Mouse (Mus musculus): ENCODE results near the gene Ubr4. TPM values are rescaled to one million over a fixed set of nuclear protein-coding genes. Genes with fewer than 3 reads are reported as not detected.

Ubr4 gene
- polyA plus RNA-seq, 1 experiment: 129 TPM

DNA sequence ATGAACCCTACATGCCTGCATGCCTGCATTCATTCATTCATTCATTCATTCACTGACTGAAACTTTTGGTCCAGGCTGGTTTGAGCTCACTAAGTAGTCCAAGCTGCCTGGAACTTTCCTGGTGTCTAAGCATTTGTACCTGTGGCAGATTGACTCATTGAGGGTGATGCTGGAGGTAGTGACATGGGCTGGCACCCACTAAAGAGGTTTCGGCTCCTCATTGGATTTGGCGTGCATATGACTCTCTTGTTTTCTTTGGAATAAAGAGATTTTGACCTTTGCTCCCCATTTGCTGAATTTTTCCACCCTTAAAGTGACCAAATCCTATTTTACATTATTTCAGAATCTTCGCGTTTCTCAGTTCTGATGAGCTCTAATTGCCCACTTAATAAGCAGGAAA is 37.1 kb downstream of the Ubr4 start:
- Histone ChIP-seq H3K4me3 (ENCODE audit: insufficient read depth, low read depth, low read length) (no peak overlapping the region), H3K27me3 (replicated peaks; ENCODE audit: control insufficient read depth, insufficient read depth, low read length) (no peaks in the 10 kb centered on the region), H3K36me3 (ENCODE audit: control insufficient read depth, insufficient read depth, low read length) (no peaks in the 10 kb centered on the region; the same call in 1 of the 2 replicates), H3K27ac (ENCODE audit: insufficient read depth, low read depth, low read length) (no peak overlapping the region), H3K4me1 (ENCODE audit: control insufficient read depth, insufficient read depth, low read length) (peaks cover 5% of the 10 kb centered on the region; the same call in 1 of the 2 replicates)
- TF ChIP-seq CTCF (conservative IDR thresholded peaks at IDR 0.05; ENCODE audit: insufficient read depth, insufficient read length, low read depth, low read length) (no peak), POLR2A (IDR thresholded peaks at IDR 0.05; ENCODE audit: low read depth, low read length) (no peak)
- 42% methylated on average over 4 of the region's 4 CpGs for WGBS
- DNase-seq: peak; percentile 48

- H3K4me1 ChIP-seq (ENCODE audit: control insufficient read depth, insufficient read depth, low read length): no peaks in the 10 kb centered on the region
- DNase-seq: no peak
- H3K36me3 ChIP-seq (ENCODE audit: control insufficient read depth, insufficient read depth, low read length): no peaks in the 10 kb centered on the region; the same call in 1 of the 2 replicates
- TF ChIP-seq CTCF (conservative IDR thresholded peaks at IDR 0.05; ENCODE audit: insufficient read depth, insufficient read length, low read depth, low read length) (no peak), POLR2A (IDR thresholded peaks at IDR 0.05; ENCODE audit: low read depth, low read length) (no peak)
- WGBS: 51% methylated on average over 2 of the region's 2 CpGs
- H3K4me3 ChIP-seq (ENCODE audit: insufficient read depth, low read depth, low read length): no peak overlapping the region
- no peaks in the 10 kb centered on the region for H3K27me3 ChIP-seq (replicated peaks; ENCODE audit: control insufficient read depth, insufficient read depth, low read length)
- no peak overlapping the region for H3K27ac ChIP-seq (ENCODE audit: insufficient read depth, low read depth, low read length)
Measured at GRCm38 (mm10) chr4:139395431-139395830, 43.0 kb downstream of the Ubr4 start.

DNA sequence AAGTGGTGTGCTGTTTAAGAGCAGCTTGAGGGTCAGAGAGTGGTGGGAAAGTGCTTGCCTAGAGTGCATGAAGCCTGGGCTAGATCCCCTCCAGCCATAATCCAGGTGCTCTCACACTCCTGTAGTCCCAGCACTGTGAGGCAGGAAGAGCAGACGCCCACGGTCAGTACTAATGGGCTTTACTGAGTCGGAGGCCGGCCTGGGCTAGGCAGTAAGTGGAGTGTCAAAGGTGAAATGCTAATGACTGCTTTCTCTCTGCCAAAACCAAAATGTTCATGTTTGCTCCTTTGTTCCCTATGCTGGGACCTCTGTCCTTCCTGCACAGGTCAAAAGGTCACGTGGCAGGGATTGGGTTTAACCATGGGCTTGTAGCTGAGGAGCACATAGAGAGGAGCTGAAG is 48.1 kb downstream of the Ubr4 start:
- H3K4me1 ChIP-seq (ENCODE audit: control insufficient read depth, insufficient read depth, low read length): no peaks in the 10 kb centered on the region
- no peak overlapping the region for H3K27ac ChIP-seq (ENCODE audit: insufficient read depth, low read depth, low read length)
- H3K36me3 ChIP-seq (ENCODE audit: control insufficient read depth, insufficient read depth, low read length): peaks cover 2% of the 10 kb centered on the region
- 71% methylated on average over 5 of the region's 5 CpGs for WGBS
- TF ChIP-seq POLR2A (IDR thresholded peaks at IDR 0.05; ENCODE audit: low read depth, low read length) (no peak), CTCF (conservative IDR thresholded peaks at IDR 0.05; ENCODE audit: insufficient read depth, insufficient read length, low read depth, low read length) (no peak)
- peak; percentile 35 for DNase-seq
- no peaks in the 10 kb centered on the region for H3K27me3 ChIP-seq (replicated peaks; ENCODE audit: control insufficient read depth, insufficient read depth, low read length)
- H3K4me3 ChIP-seq (ENCODE audit: insufficient read depth, low read depth, low read length): no peak overlapping the region

DNA sequence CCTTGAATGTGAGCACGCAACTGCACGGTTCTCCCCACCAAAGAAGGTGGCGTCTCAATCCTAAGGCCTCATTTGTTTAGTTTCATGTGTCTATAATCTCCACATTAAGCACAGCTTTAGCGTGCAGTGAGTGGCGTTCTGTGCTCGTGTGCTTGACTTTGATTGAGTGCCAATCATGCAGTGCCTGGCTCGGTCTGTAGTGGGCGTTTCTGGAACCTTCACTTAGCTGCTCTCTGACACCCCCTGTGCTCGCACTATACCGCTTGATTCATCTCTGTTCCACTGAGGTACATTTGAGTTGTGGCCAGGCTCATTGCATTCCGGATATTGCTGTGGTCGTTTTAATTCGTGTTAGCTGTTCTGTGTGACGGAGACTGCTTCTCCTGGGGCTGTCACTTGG is 50.8 kb downstream of the Ubr4 start:
- no peak overlapping the region for H3K4me3 ChIP-seq (ENCODE audit: insufficient read depth, low read depth, low read length)
- WGBS: 76% methylated on average over 14 of the region's 14 CpGs
- TF ChIP-seq POLR2A (IDR thresholded peaks at IDR 0.05; ENCODE audit: low read depth, low read length): no peak
- no peak for TF ChIP-seq CTCF (conservative IDR thresholded peaks at IDR 0.05; ENCODE audit: insufficient read depth, insufficient read length, low read depth, low read length)

DNA sequence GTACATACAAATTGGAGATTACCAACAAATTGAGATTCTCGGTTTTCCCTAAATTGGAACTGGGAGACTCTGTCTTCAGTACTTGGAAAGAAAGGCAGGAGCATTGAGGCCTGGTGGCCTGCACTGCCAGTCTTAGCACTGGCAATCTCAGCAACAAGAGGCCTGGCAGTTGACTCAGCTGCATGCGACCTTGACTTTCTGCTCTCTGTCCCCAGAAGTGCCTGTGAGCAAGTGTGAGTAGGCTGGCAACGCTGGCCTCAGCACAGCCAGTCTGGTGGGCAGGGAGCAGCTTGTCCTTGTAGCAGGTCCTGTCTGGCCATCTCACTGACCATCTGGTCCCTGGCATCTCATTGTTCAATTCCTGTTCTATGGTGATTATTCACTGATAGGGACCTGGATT is 58.9 kb downstream of the Ubr4 start:
- H3K36me3 ChIP-seq (ENCODE audit: control insufficient read depth, insufficient read depth, low read length): peaks cover 10% of the 10 kb centered on the region
- 92% methylated on average over 3 of the region's 3 CpGs for WGBS
- H3K27me3 ChIP-seq (replicated peaks; ENCODE audit: control insufficient read depth, insufficient read depth, low read length): no peaks in the 10 kb centered on the region
- no peak for TF ChIP-seq POLR2A (IDR thresholded peaks at IDR 0.05; ENCODE audit: low read depth, low read length)
- TF ChIP-seq CTCF (conservative IDR thresholded peaks at IDR 0.05; ENCODE audit: insufficient read depth, insufficient read length, low read depth, low read length): no peak
- DNase-seq: no peak
- H3K4me1 ChIP-seq (ENCODE audit: control insufficient read depth, insufficient read depth, low read length): no peaks in the 10 kb centered on the region
- no peak overlapping the region for H3K4me3 ChIP-seq (ENCODE audit: insufficient read depth, low read depth, low read length)
- no peak overlapping the region for H3K27ac ChIP-seq (ENCODE audit: insufficient read depth, low read depth, low read length)

More for the DNA sequence above, 50.8 kb downstream of the Ubr4 start:
- no peaks in the 10 kb centered on the region for H3K27me3 ChIP-seq (replicated peaks; ENCODE audit: control insufficient read depth, insufficient read depth, low read length)
- H3K4me1 ChIP-seq (ENCODE audit: control insufficient read depth, insufficient read depth, low read length): no peaks in the 10 kb centered on the region
- DNase-seq: no peak
- H3K36me3 ChIP-seq (ENCODE audit: control insufficient read depth, insufficient read depth, low read length): peaks cover 2% of the 10 kb centered on the region
- no peak overlapping the region for H3K27ac ChIP-seq (ENCODE audit: insufficient read depth, low read depth, low read length)

DNA sequence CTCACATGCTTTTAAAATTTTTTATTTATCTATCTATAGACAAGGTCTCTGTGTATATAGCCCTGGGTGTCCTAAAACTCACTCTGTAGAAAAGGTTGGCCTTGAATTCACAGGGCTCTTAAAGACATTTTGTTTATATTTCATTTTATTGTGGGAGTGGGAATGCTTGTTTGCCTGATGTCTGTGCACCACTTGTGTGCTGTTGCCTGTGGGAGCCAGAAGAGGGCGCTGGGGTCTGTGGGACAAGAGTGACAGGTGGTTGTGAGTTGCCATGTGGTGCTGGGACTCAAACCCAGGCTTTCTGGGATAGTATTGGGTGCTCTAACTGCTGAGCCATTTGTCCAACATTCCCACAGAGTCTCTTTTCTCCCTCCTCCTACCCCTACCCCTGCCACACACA is 65.5 kb downstream of the Ubr4 start:
- Histone ChIP-seq H3K36me3 (ENCODE audit: control insufficient read depth, insufficient read depth, low read length) (peaks cover 2% of the 10 kb centered on the region), H3K27ac (ENCODE audit: insufficient read depth, low read depth, low read length) (no peak overlapping the region), H3K4me3 (ENCODE audit: insufficient read depth, low read depth, low read length) (no peak overlapping the region), H3K4me1 (ENCODE audit: control insufficient read depth, insufficient read depth, low read length) (no peaks in the 10 kb centered on the region), H3K27me3 (replicated peaks; ENCODE audit: control insufficient read depth, insufficient read depth, low read length) (no peaks in the 10 kb centered on the region)
- DNase-seq: no peak
- TF ChIP-seq CTCF (conservative IDR thresholded peaks at IDR 0.05; ENCODE audit: insufficient read depth, insufficient read length, low read depth, low read length) (no peak), POLR2A (IDR thresholded peaks at IDR 0.05; ENCODE audit: low read depth, low read length) (no peak)
- WGBS: 63% methylated on average over 1 of the region's 1 CpGs

- H3K27ac ChIP-seq (ENCODE audit: insufficient read depth, low read depth, low read length): no peak overlapping the region
- H3K27me3 ChIP-seq (replicated peaks; ENCODE audit: control insufficient read depth, insufficient read depth, low read length): no peaks in the 10 kb centered on the region
- no peaks in the 10 kb centered on the region; the same call in 1 of the 2 replicates for H3K4me1 ChIP-seq (ENCODE audit: control insufficient read depth, insufficient read depth, low read length)
- peaks cover 5% of the 10 kb centered on the region for H3K36me3 ChIP-seq (ENCODE audit: control insufficient read depth, insufficient read depth, low read length)
- WGBS: 96% methylated on average over 7 of the region's 7 CpGs
- DNase-seq: no peak
- TF ChIP-seq CTCF (conservative IDR thresholded peaks at IDR 0.05; ENCODE audit: insufficient read depth, insufficient read length, low read depth, low read length) (no peak), POLR2A (IDR thresholded peaks at IDR 0.05; ENCODE audit: low read depth, low read length) (no peak)
- H3K4me3 ChIP-seq (ENCODE audit: insufficient read depth, low read depth, low read length): no peak overlapping the region
Measured at GRCm38 (mm10) chr4:139421621-139422020, 69.2 kb downstream of the Ubr4 start.

All from kidney, adult 2 months (tissue).